Mouse (Mus musculus) stomach, postnatal 0 days (tissue): Measurements from ENCODE around the gene Flcn.

ENCODE experiments used
- CTCF ChIP-seq: IDR thresholded peaks from 2 replicates; pipeline ENCODE4 v1.5.1; 2016; ENCODE audit warnings: antibody characterized with exemption, low read depth, mild to moderate bottlenecking, moderate library complexity
- EP300 ChIP-seq: optimal IDR thresholded peaks from 2 replicates; pipeline ENCODE3; 2016; ENCODE audit warnings: antibody characterized with exemption

DNA sequence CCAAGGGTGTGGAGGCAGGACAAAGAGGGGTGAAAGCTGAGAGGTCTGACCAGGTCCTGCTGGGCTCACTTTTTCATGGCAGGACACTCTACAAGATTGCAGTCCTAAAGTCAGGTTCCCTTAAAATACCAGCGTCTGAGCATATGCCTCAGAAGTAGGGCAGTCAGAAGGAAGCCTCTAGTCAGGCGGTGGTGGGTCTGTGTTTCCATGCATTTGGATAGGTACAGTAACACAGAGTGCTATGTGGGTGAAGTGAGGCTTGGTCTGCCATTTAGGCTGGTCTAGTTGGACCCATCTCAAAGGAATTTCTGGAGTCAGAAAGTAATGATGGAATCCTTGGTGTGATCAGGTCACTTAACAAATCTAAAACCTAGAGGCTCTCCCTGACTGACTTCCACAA lies 40.5 kb downstream of the Flcn start:
- TF ChIP-seq CTCF: no peak
- TF ChIP-seq EP300: no peak
